Mouse (Mus musculus): ENCODE measurements around the gene Stard8. TPM values are rescaled to one million over a fixed set of nuclear protein-coding genes. Genes with fewer than 3 reads are reported as not detected.

Gene Stard8
- polyA plus RNA-seq, 1 experiment from 2014 or later, result 2.7 TPM

GRCm38 (mm10) chrX:99011281-99011680 lies 8.2 kb downstream of the Stard8 start:
- no peak overlapping the region for H3K4me2 ChIP-seq (ENCODE audit: low read length)
- H3K9me3 ChIP-seq (replicated peaks; ENCODE audit: control insufficient read depth, low read length), result no peaks in the 10 kb centered on the region
- no peak overlapping the region for H3K9ac ChIP-seq (ENCODE audit: low read length)
- no peak for DNase-seq (ENCODE audit: low spot score)
- no peaks in the 10 kb centered on the region for H3K27me3 ChIP-seq (replicated peaks; ENCODE audit: control insufficient read depth, insufficient read depth, low read length)
- no peak overlapping the region for H3K27ac ChIP-seq (ENCODE audit: low read depth, low read length)
- no peaks in the 10 kb centered on the region for H3K4me1 ChIP-seq (ENCODE audit: control insufficient read depth, insufficient read depth, low read length)
- no peak for ATAC-seq
- H3K4me3 ChIP-seq (ENCODE audit: low read depth, low read length), result no peak overlapping the region
- H3K36me3 ChIP-seq (ENCODE audit: control insufficient read depth, insufficient read depth, low read length), result no peaks in the 10 kb centered on the region
- 85% methylated on average over 3 of the region's 3 CpGs for WGBS

GRCm38 (mm10) chrX:99012486-99012885 lies 9.4 kb downstream of the Stard8 start:
- no peak overlapping the region for H3K9ac ChIP-seq (ENCODE audit: low read length)
- no peaks in the 10 kb centered on the region for H3K9me3 ChIP-seq (replicated peaks; ENCODE audit: control insufficient read depth, low read length)
- WGBS, result 78% methylated on average over 3 of the region's 3 CpGs
- DNase-seq (ENCODE audit: low spot score), result no peak
- no peak overlapping the region for H3K4me3 ChIP-seq (ENCODE audit: low read depth, low read length)
- no peaks in the 10 kb centered on the region for H3K27me3 ChIP-seq (replicated peaks; ENCODE audit: control insufficient read depth, insufficient read depth, low read length)
- H3K4me2 ChIP-seq (ENCODE audit: low read length), result no peak overlapping the region
- no peak for ATAC-seq
- no peaks in the 10 kb centered on the region for H3K4me1 ChIP-seq (ENCODE audit: control insufficient read depth, insufficient read depth, low read length)
- H3K27ac ChIP-seq (ENCODE audit: low read depth, low read length), result no peak overlapping the region
- H3K36me3 ChIP-seq (ENCODE audit: control insufficient read depth, insufficient read depth, low read length), result no peaks in the 10 kb centered on the region

- ATAC-seq (no peak), DNase-seq (ENCODE audit: low spot score) (no peak)
- Histone ChIP-seq H3K36me3 (ENCODE audit: control insufficient read depth, insufficient read depth, low read length) (no peaks in the 10 kb centered on the region), H3K27me3 (replicated peaks; ENCODE audit: control insufficient read depth, insufficient read depth, low read length) (no peaks in the 10 kb centered on the region), H3K27ac (ENCODE audit: low read depth, low read length) (no peak overlapping the region), H3K9me3 (replicated peaks; ENCODE audit: control insufficient read depth, low read length) (no peaks in the 10 kb centered on the region), H3K4me2 (ENCODE audit: low read length) (no peak overlapping the region), H3K4me1 (ENCODE audit: control insufficient read depth, insufficient read depth, low read length) (no peaks in the 10 kb centered on the region), H3K9ac (ENCODE audit: low read length) (no peak overlapping the region), H3K4me3 (ENCODE audit: low read depth, low read length) (no peak overlapping the region)
- 92% methylated on average over 2 of the region's 2 CpGs for WGBS
Measured at GRCm38 (mm10) chrX:99015705-99016104, 12.7 kb downstream of the Stard8 start.

DNA sequence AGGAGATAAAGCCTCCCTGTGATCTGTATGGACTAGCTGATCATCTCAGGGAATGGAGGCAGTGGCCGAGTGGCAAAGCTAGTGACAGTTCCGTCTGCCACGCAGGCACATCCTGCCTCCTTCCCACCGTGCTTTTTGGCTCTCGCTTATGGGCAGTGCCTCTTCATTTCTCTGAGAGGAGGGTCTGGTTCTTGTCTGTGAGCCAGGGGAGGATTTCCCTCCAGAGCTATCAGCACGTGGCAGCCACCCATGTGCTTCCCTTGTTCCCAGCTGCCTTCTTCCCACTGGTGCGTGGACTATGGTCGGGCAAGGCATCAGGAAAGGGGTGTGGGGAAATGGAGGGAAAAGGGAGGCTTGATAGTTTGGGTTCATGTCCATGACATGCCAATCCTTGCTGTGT lies 13.9 kb downstream of the Stard8 start:
- Histone ChIP-seq H3K4me3 (ENCODE audit: low read depth, low read length) (no peak overlapping the region), H3K9me3 (replicated peaks; ENCODE audit: control insufficient read depth, low read length) (no peaks in the 10 kb centered on the region), H3K4me2 (ENCODE audit: low read length) (no peak overlapping the region), H3K4me1 (ENCODE audit: control insufficient read depth, insufficient read depth, low read length) (no peaks in the 10 kb centered on the region), H3K27ac (ENCODE audit: low read depth, low read length) (no peak overlapping the region), H3K9ac (ENCODE audit: low read length) (no peak overlapping the region), H3K27me3 (replicated peaks; ENCODE audit: control insufficient read depth, insufficient read depth, low read length) (no peaks in the 10 kb centered on the region), H3K36me3 (ENCODE audit: control insufficient read depth, insufficient read depth, low read length) (no peaks in the 10 kb centered on the region)
- DNase-seq (ENCODE audit: low spot score) (no peak), ATAC-seq (no peak)
- 81% methylated on average over 8 of the region's 8 CpGs for WGBS

DNA sequence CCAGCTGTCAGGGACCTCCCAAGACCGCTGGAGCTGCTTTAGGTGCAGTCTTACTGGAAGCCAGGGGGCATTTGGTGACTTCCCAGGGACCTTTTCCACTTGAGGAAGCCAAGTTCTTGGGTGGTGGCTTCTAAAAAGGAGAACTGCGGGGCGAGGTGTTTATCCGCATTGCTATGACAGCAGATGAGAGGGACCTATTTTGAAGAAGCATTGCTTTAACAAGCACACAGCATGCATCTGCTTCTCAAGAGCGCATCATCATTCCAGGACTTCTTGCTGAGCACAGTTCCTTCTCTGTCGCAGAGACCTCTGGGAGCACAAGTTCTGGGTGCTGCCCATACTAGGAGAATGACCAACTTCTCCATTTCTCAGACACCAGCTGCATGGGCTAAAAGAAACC lies 14.8 kb downstream of the Stard8 start:
- H3K4me3 ChIP-seq (ENCODE audit: low read depth, low read length), result no peak overlapping the region
- no peaks in the 10 kb centered on the region for H3K27me3 ChIP-seq (replicated peaks; ENCODE audit: control insufficient read depth, insufficient read depth, low read length)
- no peak overlapping the region for H3K4me2 ChIP-seq (ENCODE audit: low read length)
- DNase-seq (ENCODE audit: low spot score) (no peak), ATAC-seq (no peak)
- no peak overlapping the region for H3K9ac ChIP-seq (ENCODE audit: low read length)
- no peaks in the 10 kb centered on the region for H3K9me3 ChIP-seq (replicated peaks; ENCODE audit: control insufficient read depth, low read length)
- 84% methylated on average over 6 of the region's 6 CpGs for WGBS
- no peaks in the 10 kb centered on the region for H3K36me3 ChIP-seq (ENCODE audit: control insufficient read depth, insufficient read depth, low read length)
- H3K27ac ChIP-seq (ENCODE audit: low read depth, low read length), result no peak overlapping the region
- no peaks in the 10 kb centered on the region for H3K4me1 ChIP-seq (ENCODE audit: control insufficient read depth, insufficient read depth, low read length)

DNA sequence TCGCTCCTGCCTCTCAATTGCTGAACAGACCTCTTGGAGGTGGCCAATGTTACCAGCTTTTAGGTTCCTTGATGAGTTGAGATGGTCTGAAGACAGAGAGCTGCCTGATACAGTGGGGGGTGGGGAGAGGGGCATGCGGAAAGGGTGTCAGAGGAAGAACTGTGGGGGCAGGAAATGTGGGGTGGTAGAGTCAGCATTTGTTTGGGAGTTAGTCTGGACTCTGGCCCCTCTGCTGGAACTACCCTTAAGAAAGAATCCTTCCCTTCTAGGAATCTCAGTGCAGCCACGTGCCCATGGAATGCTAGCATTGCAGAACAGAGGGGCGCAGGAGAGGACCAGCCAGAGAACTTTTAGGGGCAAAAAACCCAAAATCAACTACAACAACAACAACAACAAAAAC lies 16.3 kb downstream of the Stard8 start:
- H3K27ac ChIP-seq (ENCODE audit: low read depth, low read length), result no peak overlapping the region
- H3K9me3 ChIP-seq (replicated peaks; ENCODE audit: control insufficient read depth, low read length), result no peaks in the 10 kb centered on the region
- ATAC-seq, result no peak
- no peak overlapping the region for H3K4me2 ChIP-seq (ENCODE audit: low read length)
- H3K36me3 ChIP-seq (ENCODE audit: control insufficient read depth, insufficient read depth, low read length), result no peaks in the 10 kb centered on the region
- 87% methylated on average over 4 of the region's 4 CpGs for WGBS
- H3K9ac ChIP-seq (ENCODE audit: low read length), result no peak overlapping the region
- no peaks in the 10 kb centered on the region for H3K4me1 ChIP-seq (ENCODE audit: control insufficient read depth, insufficient read depth, low read length)
- DNase-seq (ENCODE audit: low spot score), result no peak
- no peak overlapping the region for H3K4me3 ChIP-seq (ENCODE audit: low read depth, low read length)
- H3K27me3 ChIP-seq (replicated peaks; ENCODE audit: control insufficient read depth, insufficient read depth, low read length), result no peaks in the 10 kb centered on the region

GRCm38 (mm10) chrX:99020215-99020614 lies 17.2 kb downstream of the Stard8 start:
- DNase-seq (ENCODE audit: low spot score) (peak; percentile 54), ATAC-seq (peak; percentile 85)
- no peak overlapping the region for H3K4me3 ChIP-seq (ENCODE audit: low read depth, low read length)
- H3K9me3 ChIP-seq (replicated peaks; ENCODE audit: control insufficient read depth, low read length), result no peaks in the 10 kb centered on the region
- no peak overlapping the region for H3K4me2 ChIP-seq (ENCODE audit: low read length)
- no peaks in the 10 kb centered on the region for H3K36me3 ChIP-seq (ENCODE audit: control insufficient read depth, insufficient read depth, low read length)
- no peak overlapping the region for H3K9ac ChIP-seq (ENCODE audit: low read length)
- H3K27ac ChIP-seq (ENCODE audit: low read depth, low read length), result no peak overlapping the region
- H3K4me1 ChIP-seq (ENCODE audit: control insufficient read depth, insufficient read depth, low read length), result no peaks in the 10 kb centered on the region
- no peaks in the 10 kb centered on the region for H3K27me3 ChIP-seq (replicated peaks; ENCODE audit: control insufficient read depth, insufficient read depth, low read length)
- WGBS, result 40% methylated on average over 4 of the region's 4 CpGs

DNA sequence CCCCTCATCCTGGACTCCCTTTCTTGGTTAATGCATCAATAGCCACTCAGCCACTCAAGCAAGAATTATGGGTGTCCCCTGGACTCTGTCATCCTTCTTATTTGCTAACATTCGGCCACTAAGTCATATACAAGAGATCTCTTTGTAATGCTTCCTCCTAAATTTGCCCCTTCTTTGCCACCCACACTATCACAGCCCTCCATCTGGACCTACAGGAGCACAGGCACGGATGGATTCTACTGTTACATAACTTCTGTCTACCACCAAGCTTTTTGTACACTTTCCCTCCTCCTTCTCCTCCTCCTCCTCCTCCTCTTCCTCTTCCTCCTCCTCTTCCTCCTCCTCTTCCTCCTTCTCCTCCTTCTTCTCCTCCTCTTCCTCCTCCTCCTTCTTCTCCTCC lies 18.5 kb downstream of the Stard8 start:
- WGBS, result 70% methylated on average over 2 of the region's 2 CpGs
- H3K9me3 ChIP-seq (replicated peaks; ENCODE audit: control insufficient read depth, low read length), result no peaks in the 10 kb centered on the region
- H3K4me3 ChIP-seq (ENCODE audit: low read depth, low read length), result no peak overlapping the region
- no peak for DNase-seq (ENCODE audit: low spot score)
- H3K27me3 ChIP-seq (replicated peaks; ENCODE audit: control insufficient read depth, insufficient read depth, low read length), result no peaks in the 10 kb centered on the region
- H3K36me3 ChIP-seq (ENCODE audit: control insufficient read depth, insufficient read depth, low read length), result no peaks in the 10 kb centered on the region
- H3K4me1 ChIP-seq (ENCODE audit: control insufficient read depth, insufficient read depth, low read length), result no peaks in the 10 kb centered on the region
- no peak overlapping the region for H3K4me2 ChIP-seq (ENCODE audit: low read length)
- no peak for ATAC-seq
- H3K9ac ChIP-seq (ENCODE audit: low read length), result no peak overlapping the region
- H3K27ac ChIP-seq (ENCODE audit: low read depth, low read length), result no peak overlapping the region

DNA sequence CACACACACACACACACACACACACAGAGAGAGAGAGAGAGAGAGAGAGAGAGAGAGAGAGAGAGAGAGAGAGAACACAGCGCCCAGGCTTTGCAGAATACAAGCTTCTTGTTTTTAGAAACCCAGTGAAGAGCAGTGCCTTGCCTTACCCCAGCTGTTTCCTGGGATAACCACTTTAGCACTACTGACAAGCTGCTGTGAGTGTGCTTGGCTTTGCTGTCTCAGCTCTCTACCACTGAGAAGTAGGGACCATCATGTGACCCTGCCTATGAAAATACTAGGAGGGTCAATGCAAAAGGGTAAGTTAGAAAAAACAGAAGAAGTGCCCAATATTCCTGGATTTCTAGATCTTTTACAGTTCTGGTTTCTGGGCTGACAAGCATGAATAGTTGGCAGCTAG lies 20.9 kb downstream of the Stard8 start:
- H3K27ac ChIP-seq (ENCODE audit: low read depth, low read length), result no peak overlapping the region
- H3K27me3 ChIP-seq (replicated peaks; ENCODE audit: control insufficient read depth, insufficient read depth, low read length), result no peaks in the 10 kb centered on the region
- H3K4me3 ChIP-seq (ENCODE audit: low read depth, low read length), result no peak overlapping the region
- no peak for DNase-seq (ENCODE audit: low spot score)
- no peak for ATAC-seq
- no peaks in the 10 kb centered on the region for H3K4me1 ChIP-seq (ENCODE audit: control insufficient read depth, insufficient read depth, low read length)
- 100% methylated on average over 1 of the region's 1 CpGs for WGBS
- no peaks in the 10 kb centered on the region for H3K9me3 ChIP-seq (replicated peaks; ENCODE audit: control insufficient read depth, low read length)
- H3K36me3 ChIP-seq (ENCODE audit: control insufficient read depth, insufficient read depth, low read length), result no peaks in the 10 kb centered on the region
- no peak overlapping the region for H3K9ac ChIP-seq (ENCODE audit: low read length)
- no peak overlapping the region for H3K4me2 ChIP-seq (ENCODE audit: low read length)

DNA sequence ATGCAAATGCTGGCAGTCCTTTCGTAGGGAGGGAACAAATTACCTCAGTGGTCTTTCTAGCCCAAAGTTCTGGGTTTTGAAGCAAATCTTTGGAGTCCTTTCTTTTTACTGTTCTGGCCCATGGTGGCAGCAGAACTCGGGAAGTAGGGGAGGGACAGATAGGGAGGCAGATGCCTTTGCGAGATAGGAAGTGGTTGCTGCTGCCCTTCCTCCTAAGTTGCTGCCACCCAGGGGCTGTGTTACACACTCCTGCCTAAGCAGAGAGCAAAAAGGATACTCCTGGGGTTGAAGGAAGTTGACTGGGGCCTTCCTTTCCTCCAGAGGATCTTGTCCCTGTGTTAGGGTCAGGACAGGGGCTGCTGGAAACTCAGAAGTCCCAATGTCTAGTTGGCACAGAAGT lies 32.4 kb downstream of the Stard8 start:
- no peaks in the 10 kb centered on the region for H3K36me3 ChIP-seq (ENCODE audit: control insufficient read depth, insufficient read depth, low read length)
- DNase-seq (ENCODE audit: low spot score) (no peak), ATAC-seq (no peak)
- H3K9ac ChIP-seq (ENCODE audit: low read length), result no peak overlapping the region
- H3K4me2 ChIP-seq (ENCODE audit: low read length), result no peak overlapping the region
- H3K9me3 ChIP-seq (replicated peaks; ENCODE audit: control insufficient read depth, low read length), result no peaks in the 10 kb centered on the region
- H3K4me3 ChIP-seq (ENCODE audit: low read depth, low read length), result no peak overlapping the region
- 70% methylated on average over 3 of the region's 3 CpGs for WGBS
- H3K4me1 ChIP-seq (ENCODE audit: control insufficient read depth, insufficient read depth, low read length), result no peaks in the 10 kb centered on the region
- no peaks in the 10 kb centered on the region for H3K27me3 ChIP-seq (replicated peaks; ENCODE audit: control insufficient read depth, insufficient read depth, low read length)
- no peak overlapping the region for H3K27ac ChIP-seq (ENCODE audit: low read depth, low read length)

Measured in forebrain, embryonic 14.5 days (tissue).